Mouse (Mus musculus) G1E (cell line): ENCODE data around the gene Homer2. TPM values are rescaled to one million over a fixed set of nuclear protein-coding genes. Genes with fewer than 3 reads are reported as not detected.

Source experiments
- ATAC-seq: 2 replicates; pipeline ENCODE4 v1.8.0; 2016; ENCODE audit warnings: mild to moderate bottlenecking; ENCODE audit not compliant: insufficient number of reproducible peaks, poor library complexity, low FRiP score, severe bottlenecking; ENCODE audit errors: extremely low read depth
- DNase-seq: peaks from one replicate; pipeline ENCODE4 v3.0.0; 2012; ENCODE audit warnings: low spot score
- H3K27me3 ChIP-seq: 2 replicates; pipeline ENCODE4 v1.6.1; 2012; ENCODE audit warnings: mild to moderate bottlenecking, low read length, inconsistent platforms; ENCODE audit not compliant: insufficient read depth
- H3K36me3 ChIP-seq: replicated peaks from 2 replicates; pipeline ENCODE3; 2012; ENCODE audit warnings: mild to moderate bottlenecking, inconsistent platforms
- H3K4me1 ChIP-seq: 2 replicates; pipeline ENCODE4 v1.6.1; 2012; ENCODE audit warnings: low read depth, low read length, inconsistent platforms, mixed read lengths; ENCODE audit not compliant: insufficient read depth
- H3K4me3 ChIP-seq: 2 replicates; pipeline ENCODE4 v1.5.1; 2012; ENCODE audit warnings: low read depth, mild to moderate bottlenecking, inconsistent platforms, low read length, moderate library complexity, mixed read lengths
- H3K9me3 ChIP-seq: replicated peaks from 2 replicates; pipeline ENCODE4 v1.6.1; 2012; ENCODE audit warnings: inconsistent platforms
- CTCF ChIP-seq: IDR thresholded peaks from 2 replicates; pipeline ENCODE4 v1.5.1; 2012; ENCODE audit warnings: low read depth, low read length, inconsistent platforms, mixed read lengths
- GATA1 ChIP-seq: IDR thresholded peaks from 2 replicates; pipeline ENCODE4 v1.6.1; 2012; ENCODE audit warnings: borderline replicate concordance, low read length, inconsistent platforms, mixed read lengths
- GATA2 ChIP-seq: IDR thresholded peaks from 2 replicates; pipeline ENCODE4 v1.6.1; 2012; ENCODE audit warnings: low read depth, low read length, inconsistent platforms, borderline replicate concordance
- POLR2AphosphoS5 ChIP-seq: IDR thresholded peaks from 2 replicates; pipeline ENCODE4 v1.6.1; 2012; ENCODE audit warnings: low read depth, low read length, inconsistent platforms; ENCODE audit not compliant: insufficient replicate concordance
- TAL1 ChIP-seq: conservative IDR thresholded peaks from 2 replicates; pipeline ENCODE4 v1.6.1; 2012; ENCODE audit warnings: low read depth, low read length, inconsistent platforms, mixed read lengths
- polyA plus RNA-seq: library from polyadenylated mRNA; stranded (reverse); fragments of >175 nt; gene quantifications from 2 replicates; pipeline ENCODE4 v1.2.3, GENCODE M21; 2012
- total RNA-seq, 2 experiments: library from RNA; stranded (forward) in 1 of 2; stranded (reverse) in 1 of 2; fragments of 200-1000 nt in 1 of 2; fragments of >200 nt in 1 of 2; fragmentation: Nextera tagmentation in 1 of 2; gene quantifications; 2 replicates each; pipeline ENCODE4 v1.2.3; 2014 to 2017

Gene Homer2
- total and polyA plus RNA-seq, 3 experiments, result 35.9 to 45.9 (median 37.3) TPM

DNA sequence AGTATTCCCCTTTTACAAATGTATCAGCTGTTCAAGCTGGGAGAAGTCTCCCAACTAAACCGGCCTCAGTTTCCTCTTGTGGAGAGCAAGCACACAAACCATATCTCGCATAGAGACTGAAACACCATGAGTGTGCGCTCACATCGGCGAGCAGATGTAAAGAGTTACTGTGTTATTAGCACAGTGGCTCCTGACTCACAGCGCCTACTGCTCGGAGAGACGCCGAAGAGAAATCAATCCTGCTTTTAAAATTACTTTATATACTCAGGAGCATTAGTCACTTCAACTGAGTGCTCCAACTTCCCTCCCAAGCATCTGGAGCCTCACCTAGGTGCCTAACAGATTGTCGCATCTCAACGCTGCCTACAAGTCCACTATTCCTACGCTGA lies 1.3 kb downstream of the Homer2 start:
- peak; percentile 15 for DNase-seq
- peak; percentile 42; the same call in 1 of the 2 replicates for ATAC-seq
- TF ChIP-seq GATA2, result no peak
- no peak for TF ChIP-seq TAL1
- no peak for TF ChIP-seq POLR2AphosphoS5
- no peak for TF ChIP-seq GATA1
- TF ChIP-seq CTCF, result no peak
- H3K4me1 ChIP-seq, result peaks cover 61% of the 10 kb centered on the region
- no peaks in the 10 kb centered on the region for H3K9me3 ChIP-seq
- peaks cover 38% of the 10 kb centered on the region for H3K36me3 ChIP-seq
- H3K4me3 ChIP-seq, result peak overlapping the region; percentile 80
- H3K27me3 ChIP-seq, result peaks cover 20% of the 10 kb centered on the region

GRCm38 (mm10) chr7:81698357-81698756 lies 9.0 kb downstream of the Homer2 start:
- Histone ChIP-seq H3K4me1 (peaks cover 33% of the 10 kb centered on the region), H3K9me3 (no peaks in the 10 kb centered on the region), H3K36me3 (peaks cover 89% of the 10 kb centered on the region), H3K27me3 (no peaks in the 10 kb centered on the region), H3K4me3 (no peak overlapping the region)
- DNase-seq (no peak), ATAC-seq (no peak)
- TF ChIP-seq POLR2AphosphoS5, result no peak
- no peak for TF ChIP-seq CTCF
- TF ChIP-seq GATA1, result no peak
- no peak for TF ChIP-seq TAL1

DNA sequence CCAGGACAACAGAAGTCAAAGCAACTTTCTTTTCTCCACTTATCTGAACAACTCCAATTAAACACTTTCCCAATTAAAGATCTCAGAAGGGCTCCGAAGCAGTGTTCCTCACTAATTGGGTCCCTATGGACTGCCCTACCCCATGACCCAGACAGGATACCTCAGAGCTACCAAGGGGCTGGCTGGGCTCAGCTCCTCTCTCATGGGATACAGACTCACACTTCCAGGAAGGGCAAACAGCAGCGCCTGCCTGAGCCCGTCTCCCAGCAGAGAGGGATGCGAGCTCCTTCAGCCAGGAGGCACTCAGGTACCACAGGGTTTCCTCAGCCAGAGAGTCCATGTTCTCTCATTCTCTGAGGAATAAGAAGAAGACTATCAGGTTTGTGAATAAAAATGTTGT lies 9.4 kb downstream of the Homer2 start:
- ATAC-seq, result no peak
- DNase-seq, result no peak
- H3K27me3 ChIP-seq, result no peaks in the 10 kb centered on the region

DNA sequence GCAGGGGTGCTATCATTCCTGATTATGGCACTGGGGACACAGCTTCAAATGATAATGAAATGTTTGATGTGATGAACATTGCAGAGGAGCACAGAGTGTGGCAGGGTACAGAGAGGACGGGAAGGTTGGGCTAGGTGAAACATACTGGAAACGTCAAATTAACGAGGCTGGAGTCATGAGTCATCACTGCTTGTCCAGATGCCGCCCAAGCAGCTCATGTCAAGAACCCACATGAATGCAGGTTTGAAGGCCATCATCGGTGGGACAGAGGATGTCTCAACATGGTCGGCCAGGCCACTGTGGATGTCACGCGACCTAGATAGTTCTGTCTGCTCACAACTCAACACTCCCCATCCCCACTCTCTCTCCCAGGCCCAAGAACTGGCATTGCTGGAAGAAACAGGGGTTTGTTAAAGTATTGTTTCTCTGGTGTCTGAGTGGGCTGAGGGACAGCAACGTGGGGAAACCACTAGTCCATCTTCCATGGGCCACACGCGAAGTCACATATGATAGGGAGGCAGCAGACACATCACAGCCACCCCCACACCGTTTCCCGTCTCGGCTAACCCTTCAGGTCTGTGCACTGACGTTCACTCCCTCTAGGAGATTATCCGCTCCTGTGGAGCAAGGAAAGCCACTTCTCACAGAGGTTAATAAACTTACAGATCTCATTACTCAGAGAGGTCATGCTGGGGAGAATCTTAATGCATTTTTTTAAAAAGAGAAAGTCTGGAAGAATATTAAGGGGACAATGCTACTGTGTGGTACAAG lies 11.4 kb downstream of the Homer2 start:
- TF ChIP-seq CTCF (no peak), GATA2 (no peak), TAL1 (no peak), GATA1 (no peak), POLR2AphosphoS5 (no peak)
- DNase-seq, result no peak
- H3K36me3 ChIP-seq, result peaks cover 73% of the 10 kb centered on the region
- no peak overlapping the region for H3K4me3 ChIP-seq
- H3K9me3 ChIP-seq, result no peaks in the 10 kb centered on the region
- no peaks in the 10 kb centered on the region for H3K27me3 ChIP-seq
- ATAC-seq, result no peak
- peaks cover 45% of the 10 kb centered on the region for H3K4me1 ChIP-seq

More for the DNA sequence above, 9.4 kb downstream of the Homer2 start:
- H3K4me3 ChIP-seq, result no peak overlapping the region
- peaks cover 37% of the 10 kb centered on the region for H3K4me1 ChIP-seq
- TF ChIP-seq CTCF, result no peak
- TF ChIP-seq POLR2AphosphoS5, result no peak
- no peaks in the 10 kb centered on the region for H3K9me3 ChIP-seq
- peaks cover 89% of the 10 kb centered on the region for H3K36me3 ChIP-seq

GRCm38 (mm10) chr7:81691067-81691466 lies 16.3 kb downstream of the Homer2 start:
- Histone ChIP-seq H3K9me3 (no peaks in the 10 kb centered on the region), H3K4me1 (peaks cover 76% of the 10 kb centered on the region), H3K27me3 (no peaks in the 10 kb centered on the region), H3K4me3 (peak overlapping the region; percentile 51; the same call in 1 of the 2 replicates), H3K36me3 (peaks cover 68% of the 10 kb centered on the region)
- TF ChIP-seq POLR2AphosphoS5 (no peak), CTCF (no peak), TAL1 (no peak), GATA2 (no peak), GATA1 (no peak)
- peak; percentile 13 for DNase-seq
- ATAC-seq, result peak; percentile 81

DNA sequence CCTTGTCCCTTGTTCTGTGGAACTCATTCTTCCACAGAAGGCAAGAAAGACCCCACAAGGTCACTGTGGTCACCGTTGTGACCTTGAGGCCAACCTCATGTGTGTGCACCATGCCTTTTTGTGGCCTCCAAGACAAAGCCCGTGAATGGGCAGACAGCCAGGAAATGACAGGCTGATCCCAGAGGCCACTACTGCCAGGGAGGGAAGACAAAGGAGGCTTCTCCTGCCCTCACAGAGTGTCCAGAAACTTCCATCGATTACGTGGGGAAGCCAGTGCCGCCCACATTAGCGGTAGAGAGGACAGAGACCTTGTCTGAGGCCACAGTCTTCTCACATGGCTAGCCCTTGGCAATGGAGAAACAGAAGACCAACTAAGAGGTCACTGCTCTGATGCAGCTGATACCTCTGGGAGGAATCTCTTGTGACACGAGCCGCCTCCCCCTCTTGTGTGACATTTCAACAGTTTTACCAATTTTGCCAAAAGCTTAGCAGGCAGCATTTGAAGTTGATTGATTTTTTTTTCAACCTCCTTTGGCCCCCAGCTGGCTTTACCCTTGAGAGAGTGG lies 18.1 kb downstream of the Homer2 start:
- Histone ChIP-seq H3K27me3 (no peaks in the 10 kb centered on the region), H3K9me3 (no peaks in the 10 kb centered on the region), H3K36me3 (peaks cover 67% of the 10 kb centered on the region), H3K4me1 (peaks cover 89% of the 10 kb centered on the region), H3K4me3 (no peak overlapping the region)
- TF ChIP-seq GATA2 (no peak), GATA1 (no peak), POLR2AphosphoS5 (no peak), CTCF (no peak), TAL1 (no peak)
- DNase-seq (no peak), ATAC-seq (no peak)
